Mouse (Mus musculus) right cerebral cortex, postnatal 10 days (tissue): ENCODE results near the gene Scd4.

Source experiments
- DNase-seq, 2 experiments: peaks; one replicate each; pipeline ENCODE4 v3.0.0; 2021; ENCODE audit warnings: low spot score in 2 of 2

Scd4 gene

GRCm38 (mm10) chr19:44377629-44378375 lies 44.9 kb downstream of the Scd4 start:
- no peak for DNase-seq

- DNase-seq = no peak
Measured at GRCm38 (mm10) chr19:44379090-44379489, 46.2 kb downstream of the Scd4 start.

GRCm38 (mm10) chr19:44380065-44380464 lies 47.2 kb downstream of the Scd4 start:
- DNase-seq = no peak

- DNase-seq = no peak
Measured at GRCm38 (mm10) chr19:44382682-44383321, 49.9 kb downstream of the Scd4 start.

GRCm38 (mm10) chr19:44385887-44386498 lies 53.1 kb downstream of the Scd4 start:
- DNase-seq = no peak

- DNase-seq = no peak
Measured at GRCm38 (mm10) chr19:44387089-44387671, 54.3 kb downstream of the Scd4 start.

GRCm38 (mm10) chr19:44387746-44388474 lies 55.0 kb downstream of the Scd4 start:
- no peak for DNase-seq

GRCm38 (mm10) chr19:44388475-44389428 lies 55.9 kb downstream of the Scd4 start:
- DNase-seq = peak; percentile 95

- no peak for DNase-seq
Measured at GRCm38 (mm10) chr19:44389507-44389906, 56.6 kb downstream of the Scd4 start.

- DNase-seq = no peak
Measured at GRCm38 (mm10) chr19:44391856-44392255, 59.0 kb downstream of the Scd4 start.

- no peak for DNase-seq
Measured at GRCm38 (mm10) chr19:44392339-44393009, 59.6 kb downstream of the Scd4 start.

GRCm38 (mm10) chr19:44393962-44394422 lies 61.1 kb downstream of the Scd4 start:
- DNase-seq = no peak

GRCm38 (mm10) chr19:44394972-44395371 lies 62.1 kb downstream of the Scd4 start:
- no peak for DNase-seq
